Mouse (Mus musculus) frontal cortex, postnatal 10 days (tissue): ENCODE measurements around the gene D17Wsu92e.

ENCODE experiments used
- DNase-seq, 2 experiments: peaks; one replicate each; pipeline ENCODE4 v3.0.0; 2022; ENCODE audit warnings: low spot score in 2 of 2, mixed read lengths in 1 of 2

Gene D17Wsu92e

DNA sequence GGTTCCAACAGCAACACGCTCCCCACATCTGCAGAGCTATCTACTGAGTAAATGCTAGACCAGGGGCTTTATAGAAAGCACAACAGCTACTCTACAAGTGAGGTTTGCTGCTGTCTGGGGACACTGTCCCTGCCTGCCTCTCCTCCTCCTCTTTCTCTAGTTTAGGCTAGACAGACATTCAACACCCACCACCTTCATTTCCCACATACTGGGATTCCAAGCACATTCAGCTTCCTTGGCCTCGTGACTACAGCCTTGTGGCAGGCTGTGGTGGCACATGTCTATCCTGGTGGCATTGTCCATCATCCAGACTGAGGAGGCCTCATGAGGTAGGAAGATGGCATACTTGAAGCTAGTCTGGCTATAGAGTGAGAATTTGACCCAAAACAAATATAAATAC, 29.5 kb downstream of the D17Wsu92e start:
- no peak for DNase-seq

DNA sequence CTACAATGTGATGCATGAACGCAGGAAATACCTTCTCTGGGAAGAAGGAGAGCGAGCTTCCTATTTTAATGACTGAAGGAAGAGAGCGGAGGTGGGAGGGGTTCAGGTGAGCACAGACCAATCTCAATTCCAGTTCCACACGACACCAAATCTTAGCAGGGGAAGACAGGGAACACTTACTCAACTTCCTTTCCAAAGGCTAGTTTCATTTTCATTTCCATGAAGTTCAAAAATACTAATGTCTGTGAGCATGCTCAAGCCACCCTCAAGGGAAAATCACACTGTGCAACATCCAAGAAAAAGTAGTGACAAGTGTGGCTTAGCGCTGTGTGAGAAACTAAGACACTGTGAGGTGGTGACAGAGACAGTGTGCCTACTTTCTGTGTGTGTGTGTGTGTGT, 30.4 kb downstream of the D17Wsu92e start:
- DNase-seq = no peak

DNA sequence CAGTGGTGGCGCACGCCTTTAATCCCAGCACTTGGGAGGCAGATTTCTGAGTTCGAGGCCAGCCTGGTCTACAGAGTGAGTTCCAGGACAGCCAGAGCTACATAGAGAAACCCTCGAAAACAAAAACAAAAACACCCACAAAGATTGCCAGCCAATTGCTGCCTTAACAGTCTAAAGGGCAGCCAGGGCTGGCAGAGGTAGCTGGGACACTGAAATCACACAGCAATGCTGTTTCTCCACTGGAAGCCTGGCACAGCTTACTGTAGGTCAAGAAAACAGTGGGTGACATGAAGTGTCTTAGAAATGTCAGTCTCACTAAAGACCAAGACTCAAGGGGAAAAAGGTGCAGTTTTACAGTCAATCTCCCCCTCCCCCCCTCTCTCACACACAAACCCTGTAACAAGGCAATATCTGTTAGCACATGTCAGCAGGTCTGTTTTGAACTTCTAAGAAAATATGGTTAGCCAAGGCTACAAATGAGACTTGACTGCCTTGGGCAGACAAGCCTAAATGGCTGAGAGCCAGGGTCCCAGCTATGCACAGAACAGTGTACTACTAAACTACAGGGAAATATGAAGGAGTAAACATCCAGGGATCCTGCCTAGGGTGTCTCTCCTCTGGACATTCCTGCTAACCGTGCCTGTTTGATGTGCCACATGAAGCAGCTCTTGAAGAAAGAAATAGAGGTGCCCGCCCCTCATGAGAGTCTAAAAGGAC, 31.8 kb downstream of the D17Wsu92e start:
- DNase-seq = no peak

DNA sequence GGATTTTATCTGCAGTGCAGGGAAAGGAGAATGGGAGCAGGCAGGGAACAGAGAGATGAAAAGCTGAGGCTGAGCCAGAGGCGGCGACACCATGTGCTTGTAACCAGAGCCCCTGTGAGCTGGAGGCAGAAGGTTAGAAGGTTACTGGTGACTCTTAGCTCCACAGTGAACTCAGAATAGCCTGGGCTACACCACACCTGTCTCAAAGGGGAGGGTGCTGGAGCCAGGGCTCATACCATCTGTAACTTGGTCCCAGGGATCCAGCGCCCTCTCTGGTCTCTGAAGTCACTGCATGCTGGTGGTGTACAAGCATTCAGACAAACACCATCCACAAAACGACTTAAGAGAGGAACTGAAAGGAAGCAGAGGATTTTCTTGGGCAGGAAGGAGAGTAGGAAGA, 36.9 kb downstream of the D17Wsu92e start:
- no peak for DNase-seq

DNA sequence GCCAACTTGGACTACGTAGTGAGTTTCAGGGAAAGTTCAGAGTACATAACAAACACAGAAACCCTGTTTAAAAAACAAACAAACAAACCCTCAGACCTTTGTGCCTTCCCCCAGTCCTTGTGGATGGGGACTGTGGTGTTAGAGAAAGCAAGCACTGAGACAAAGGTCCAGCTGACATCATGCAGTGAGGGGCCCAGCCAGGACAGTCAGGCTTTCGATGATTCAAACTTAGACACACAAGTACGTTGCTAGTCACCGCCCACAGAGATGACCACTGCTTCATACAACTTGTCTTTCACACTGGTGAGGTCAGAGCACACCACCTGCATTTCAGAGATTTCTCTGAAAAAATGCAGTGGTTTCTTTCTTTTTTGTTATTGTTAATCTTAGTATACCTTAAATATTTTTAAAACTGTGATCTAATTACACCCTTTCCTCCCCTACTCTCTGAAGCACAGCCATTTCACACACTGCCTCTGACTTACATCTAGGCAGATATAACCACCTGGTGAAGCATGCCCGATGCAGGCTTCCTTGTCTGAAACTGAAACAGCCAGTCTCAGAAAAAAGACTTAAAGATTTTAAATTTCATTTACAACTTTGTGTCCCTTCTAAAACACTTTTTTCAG, 39.3 kb downstream of the D17Wsu92e start:
- DNase-seq = no peak

DNA sequence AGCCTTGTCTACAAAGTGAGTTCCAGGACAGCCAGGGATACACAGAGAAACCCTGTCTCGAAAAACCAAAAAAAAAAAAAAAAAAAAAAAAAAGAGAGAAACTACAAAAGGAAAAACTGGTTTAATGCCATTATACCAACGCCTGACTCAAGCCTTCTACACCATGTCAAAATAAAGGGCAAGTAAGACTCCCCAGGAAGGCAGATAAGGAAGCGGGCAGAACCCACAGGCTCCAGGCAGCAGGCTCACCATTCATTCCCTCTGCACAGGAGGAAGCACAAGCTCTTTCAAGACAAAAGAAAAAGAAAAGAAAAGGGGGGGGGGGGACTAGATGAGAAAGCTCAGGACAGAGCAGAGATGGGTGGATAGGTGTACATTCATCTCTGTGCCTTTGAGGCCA, 40.7 kb downstream of the D17Wsu92e start:
- DNase-seq = no peak

DNA sequence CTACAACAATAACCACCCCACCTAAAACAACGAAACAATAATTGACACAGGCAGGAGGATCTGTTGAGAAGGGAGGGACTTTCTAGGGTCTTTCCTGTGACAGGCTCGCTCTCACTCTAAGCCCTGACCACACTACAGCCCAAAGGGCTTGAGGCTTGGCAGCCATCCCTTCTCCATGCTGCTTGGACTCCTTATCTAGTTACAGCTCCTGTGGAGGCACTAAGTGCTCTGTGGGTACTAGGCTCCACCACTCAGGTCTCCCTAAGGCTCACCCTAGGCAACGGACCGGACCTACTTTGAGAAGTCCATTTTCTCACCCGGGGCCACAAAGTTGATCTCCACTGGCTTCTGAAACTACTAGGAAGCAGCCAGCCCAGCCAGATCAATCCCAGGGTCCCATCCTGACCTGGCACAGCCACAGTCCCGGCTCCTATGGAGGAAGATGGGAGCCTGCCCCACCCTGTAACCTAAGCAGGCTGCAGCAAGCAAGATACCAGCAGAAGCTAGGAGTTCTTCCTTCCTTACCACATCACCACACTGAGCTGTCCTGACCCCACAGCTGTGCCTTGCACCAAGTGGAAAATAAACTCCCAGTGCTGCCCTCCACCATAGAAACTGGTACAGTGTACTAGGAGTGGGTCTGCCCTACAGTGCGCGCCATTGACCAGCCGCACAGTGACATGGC, 41.6 kb downstream of the D17Wsu92e start:
- no peak for DNase-seq

DNA sequence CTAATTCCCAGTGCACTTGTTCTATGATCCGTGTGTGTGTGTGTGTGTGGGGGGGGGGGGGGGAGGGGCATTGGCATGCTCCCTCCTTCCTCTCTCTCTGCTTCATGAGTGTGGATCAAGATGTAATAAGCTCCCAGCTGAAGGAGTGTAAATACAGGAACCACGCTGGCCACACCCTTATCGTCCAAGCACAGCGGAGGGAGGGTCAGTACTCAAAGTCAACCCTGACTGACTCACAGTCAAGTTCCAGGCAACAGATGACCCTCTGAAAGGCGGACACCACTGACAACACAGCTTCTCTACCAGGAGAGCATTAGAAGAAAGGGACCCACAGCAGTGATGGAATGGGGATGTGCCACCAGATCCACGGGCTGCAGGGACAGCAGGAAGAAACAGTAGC, 42.6 kb downstream of the D17Wsu92e start:
- DNase-seq = no peak

DNA sequence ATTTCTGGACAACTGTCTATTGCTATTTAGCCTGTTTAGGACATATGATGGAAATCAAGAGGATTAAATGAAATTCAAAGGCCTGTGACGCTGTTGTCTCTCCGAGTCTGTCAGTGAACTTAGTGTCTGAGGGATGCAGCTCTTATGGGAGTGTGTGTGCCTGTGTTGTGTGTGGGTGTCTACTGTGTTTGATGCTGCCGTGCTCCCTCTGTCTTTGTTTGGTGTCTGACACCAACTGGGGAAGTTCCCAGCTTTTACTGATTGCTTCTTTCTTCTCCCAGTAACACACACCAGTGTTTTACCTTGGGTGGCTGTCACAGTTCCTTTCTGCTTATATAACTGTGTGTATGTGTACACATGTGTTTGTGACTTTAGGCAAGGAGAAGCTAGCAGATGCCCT, 46.2 kb downstream of the D17Wsu92e start:
- DNase-seq = no peak

DNA sequence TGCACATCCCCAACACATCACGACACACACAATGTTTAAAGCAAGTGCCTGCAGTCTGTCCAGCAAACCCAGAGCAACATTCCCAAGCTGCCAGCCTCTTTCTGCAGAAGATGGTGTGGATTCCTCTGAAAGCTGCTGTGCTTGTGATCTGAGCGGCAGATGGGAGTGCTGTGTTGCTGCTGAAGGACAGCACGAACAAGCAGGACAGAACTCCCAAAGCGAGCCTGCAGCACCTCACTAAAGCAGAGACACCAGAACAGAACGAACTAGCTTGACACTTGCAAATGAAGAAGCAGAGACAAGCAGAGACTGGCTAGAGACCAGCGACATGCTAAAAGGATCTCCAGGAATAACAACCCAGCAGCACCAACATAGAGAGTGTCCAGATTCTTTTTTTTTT, 48.8 kb downstream of the D17Wsu92e start:
- no peak for DNase-seq

DNA sequence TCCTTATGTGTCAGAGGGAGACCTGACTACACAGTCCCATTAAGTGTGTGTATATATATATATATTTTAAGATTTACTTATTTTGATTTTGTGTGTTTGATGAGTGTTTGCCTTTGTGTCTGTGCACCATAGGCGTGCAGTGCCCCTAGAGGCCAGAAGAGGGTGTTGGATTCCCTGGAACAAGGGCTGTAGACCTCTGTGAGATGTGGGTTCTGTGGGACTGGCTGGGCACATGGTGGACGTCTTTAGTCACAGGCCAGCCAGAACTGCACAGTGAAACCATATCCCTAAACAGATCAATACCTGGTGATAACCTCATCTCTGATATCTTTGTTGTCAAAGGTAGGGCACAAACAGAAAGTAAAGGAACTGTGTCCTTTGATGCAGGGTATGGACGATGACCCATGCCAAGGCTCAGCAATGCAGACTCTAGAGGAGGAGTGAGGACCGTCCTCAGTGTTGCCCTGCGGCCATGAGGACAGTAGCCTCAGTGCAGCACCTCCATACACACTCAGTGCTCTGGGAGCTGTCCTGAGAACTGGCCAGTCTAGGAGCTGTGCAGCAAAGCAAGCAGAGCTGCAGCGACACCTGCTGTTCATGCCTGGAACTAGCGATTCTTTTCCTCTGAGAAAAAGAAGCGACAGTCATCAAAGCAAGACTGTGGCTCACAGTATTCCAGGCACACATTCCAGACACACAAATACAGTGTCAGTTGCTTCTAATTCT, 51.5 kb downstream of the D17Wsu92e start:
- peak in 1 of 2 experiments; percentile 64 for DNase-seq

DNA sequence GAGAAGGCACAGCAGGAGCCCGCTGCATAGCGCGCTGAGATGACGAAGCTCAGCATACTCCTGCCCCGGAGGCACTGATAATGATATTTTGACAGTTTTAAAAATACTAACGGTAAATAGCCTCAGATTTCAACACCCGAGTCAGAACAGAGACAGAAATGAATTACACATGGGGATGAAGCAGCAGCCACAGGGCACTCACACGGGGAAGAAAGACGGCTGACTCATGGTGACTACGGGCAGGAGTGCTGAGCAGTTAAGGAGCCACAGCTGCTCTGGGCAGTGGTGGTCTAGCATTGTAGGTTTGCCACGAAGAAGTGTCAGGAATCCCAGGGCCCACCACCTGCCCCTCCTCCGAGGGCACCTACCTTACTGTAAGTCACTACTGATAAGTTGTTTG, 52.9 kb downstream of the D17Wsu92e start:
- no peak for DNase-seq

DNA sequence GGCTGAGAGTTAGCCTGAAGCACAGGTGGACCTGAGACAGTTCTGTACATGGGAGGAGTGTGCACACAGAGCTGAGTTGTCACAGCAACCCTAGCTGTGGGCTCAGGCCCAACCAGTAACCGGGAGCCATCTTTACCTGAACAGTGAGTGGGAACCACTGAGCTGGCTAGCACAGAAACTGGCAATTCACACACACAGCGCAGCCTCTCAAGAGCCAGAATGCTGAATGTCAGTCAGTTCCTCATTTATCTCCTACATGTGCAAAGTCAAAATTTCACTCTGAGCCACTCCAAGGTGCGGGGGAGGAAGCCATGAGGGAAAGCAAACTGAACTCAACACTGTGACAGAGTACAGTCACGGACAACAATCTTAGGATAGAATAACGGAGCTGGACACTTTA, 53.3 kb downstream of the D17Wsu92e start:
- no peak for DNase-seq

DNA sequence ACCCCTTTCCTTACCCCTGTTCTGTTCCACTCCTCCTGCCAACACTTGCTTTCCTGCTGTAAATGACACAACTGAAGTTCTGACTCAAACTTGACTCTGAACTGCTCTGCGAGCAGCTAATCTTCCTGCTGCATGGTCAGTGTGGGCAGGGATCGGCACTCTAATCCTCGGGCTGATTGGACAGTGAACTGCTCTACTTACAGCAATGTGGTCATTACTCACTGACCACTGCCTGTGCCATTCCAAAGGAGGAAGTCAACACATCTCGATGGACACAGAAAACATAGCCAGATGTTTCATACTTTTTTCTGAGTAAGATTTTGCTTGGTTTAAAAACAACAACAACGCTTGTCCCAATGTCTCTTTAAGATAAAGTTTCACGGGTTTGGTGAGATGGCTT, 55.4 kb downstream of the D17Wsu92e start:
- no peak for DNase-seq

DNA sequence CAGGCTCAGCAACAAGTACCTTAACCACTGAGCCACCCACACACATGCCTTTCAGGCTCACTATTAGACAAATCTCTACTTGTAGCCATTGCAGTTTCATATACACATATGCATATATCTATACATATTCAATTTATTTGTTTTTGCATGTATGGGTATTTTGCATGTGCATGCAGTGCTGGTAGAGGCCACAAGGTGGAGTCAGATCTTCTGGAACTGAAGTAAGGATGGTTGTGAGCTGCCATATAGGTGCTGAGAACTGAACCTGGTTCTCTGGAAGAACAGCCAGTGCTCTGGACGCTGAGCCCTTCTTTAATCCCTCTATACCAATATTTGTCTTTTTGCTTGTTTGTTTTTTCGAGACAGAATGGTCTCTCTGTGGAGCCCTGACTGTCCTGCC, 56.0 kb downstream of the D17Wsu92e start:
- no peak for DNase-seq

DNA sequence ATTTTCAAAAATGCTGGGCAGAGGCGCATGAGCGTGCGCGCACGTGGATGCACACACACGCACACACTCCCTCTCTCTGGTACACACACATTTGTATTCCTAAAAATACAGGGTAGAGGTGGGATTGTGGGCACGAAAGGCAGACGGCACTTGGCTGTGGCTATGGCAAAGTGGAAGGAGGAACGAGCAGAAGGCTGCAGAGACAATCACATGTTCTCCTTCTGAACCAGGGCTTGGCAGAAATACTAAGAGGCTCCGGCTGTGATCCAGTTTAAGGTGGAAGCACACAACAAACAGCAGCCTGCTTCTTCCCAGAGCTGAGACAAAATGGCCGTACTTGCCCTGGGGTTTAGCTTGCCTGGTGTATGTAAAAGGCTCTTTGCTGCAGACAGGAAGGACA, 57.6 kb downstream of the D17Wsu92e start:
- DNase-seq = no peak

DNA sequence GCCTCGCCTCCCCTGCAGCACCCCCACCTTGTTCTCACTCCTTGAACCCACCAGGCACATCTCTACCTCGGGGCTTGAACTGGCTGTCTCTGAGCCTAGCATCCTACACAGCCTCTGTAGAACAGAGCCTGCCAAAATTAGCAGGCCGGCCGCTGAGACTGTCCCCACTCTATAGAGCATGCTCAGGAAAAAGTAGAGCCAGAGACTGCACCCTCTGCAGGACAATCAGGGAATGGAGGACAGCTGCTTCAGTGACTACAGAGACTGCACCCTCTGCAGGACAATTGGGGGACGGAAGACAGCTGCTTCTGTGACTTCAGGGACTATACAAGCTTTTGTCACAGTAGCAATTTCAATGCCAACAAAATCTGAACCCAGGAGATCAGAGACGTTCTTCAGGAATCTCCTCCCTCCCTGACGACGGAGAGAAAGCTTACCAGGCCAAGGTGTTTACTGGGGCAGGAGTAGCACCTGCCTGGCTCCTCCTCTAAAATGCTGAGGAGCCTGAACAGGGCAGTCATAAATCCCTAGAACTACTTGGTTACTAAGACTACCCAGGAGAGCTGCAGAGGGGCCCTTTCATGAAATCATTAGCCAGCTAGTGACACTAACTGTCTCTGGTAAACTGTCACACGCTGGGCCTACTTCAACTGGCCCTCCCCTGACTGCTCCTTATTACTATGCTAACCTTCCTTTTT, 58.7 kb downstream of the D17Wsu92e start:
- peak; percentile 76 to 83 for DNase-seq

DNA sequence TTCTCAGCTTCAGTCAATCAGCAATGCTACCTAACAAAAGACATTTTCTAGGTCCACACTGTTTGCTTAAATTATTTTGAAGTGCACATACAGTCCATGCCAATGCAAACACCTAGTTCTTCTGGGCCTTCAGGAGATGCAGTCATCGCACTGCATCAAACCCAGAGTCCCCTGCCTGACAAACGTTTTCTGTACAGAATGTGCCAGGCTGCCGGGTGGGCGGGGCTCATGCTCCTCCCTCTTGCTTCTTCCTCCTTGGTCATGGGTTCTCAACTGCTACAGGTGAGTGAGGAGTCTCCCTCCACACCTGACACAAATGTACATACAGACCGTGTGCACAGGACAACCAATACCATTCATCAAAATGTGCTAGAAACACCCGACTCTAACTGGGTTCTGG, 60.3 kb downstream of the D17Wsu92e start:
- DNase-seq = no peak

DNA sequence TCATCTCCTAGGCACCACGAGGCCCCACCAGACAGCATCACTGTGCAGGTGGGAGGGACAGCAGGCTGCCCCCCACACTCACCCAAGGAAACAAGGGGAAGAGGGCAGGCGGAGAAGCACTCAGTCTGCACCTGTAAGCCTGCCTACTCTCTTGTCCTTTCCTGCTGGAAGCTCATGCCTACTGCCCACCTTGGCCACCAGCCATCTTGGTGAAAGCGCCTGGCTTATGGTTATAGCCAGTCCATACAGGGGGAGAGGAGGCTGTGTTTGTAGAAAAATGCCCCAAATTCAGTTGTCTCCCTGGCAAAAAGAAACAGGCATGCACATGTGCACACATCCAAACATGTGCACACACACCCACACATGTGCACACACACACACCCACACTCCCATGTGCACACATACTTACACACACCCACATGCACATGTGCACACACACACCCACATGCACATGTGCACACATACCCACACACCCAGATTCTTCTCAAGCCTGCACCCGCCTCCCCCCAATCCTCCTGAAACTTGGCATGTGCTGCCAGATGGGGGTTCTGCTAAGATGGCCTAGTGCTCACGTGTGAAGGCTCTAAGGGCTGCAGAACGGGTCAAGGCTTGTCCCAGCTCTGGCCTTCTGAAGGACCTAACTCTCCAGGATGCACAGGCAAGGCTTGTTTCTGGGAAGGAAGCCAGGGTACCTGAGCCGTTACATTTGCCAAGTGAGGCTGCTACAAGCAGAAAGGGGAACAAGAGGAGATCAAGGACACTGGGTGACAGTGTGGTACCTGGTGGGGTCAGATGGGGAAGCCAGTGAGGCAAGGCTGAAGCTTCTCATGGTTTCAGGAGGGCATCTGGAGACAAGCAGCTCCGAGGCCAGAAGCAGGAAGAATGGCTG, 68.9 kb downstream of the D17Wsu92e start:
- no peak for DNase-seq

DNA sequence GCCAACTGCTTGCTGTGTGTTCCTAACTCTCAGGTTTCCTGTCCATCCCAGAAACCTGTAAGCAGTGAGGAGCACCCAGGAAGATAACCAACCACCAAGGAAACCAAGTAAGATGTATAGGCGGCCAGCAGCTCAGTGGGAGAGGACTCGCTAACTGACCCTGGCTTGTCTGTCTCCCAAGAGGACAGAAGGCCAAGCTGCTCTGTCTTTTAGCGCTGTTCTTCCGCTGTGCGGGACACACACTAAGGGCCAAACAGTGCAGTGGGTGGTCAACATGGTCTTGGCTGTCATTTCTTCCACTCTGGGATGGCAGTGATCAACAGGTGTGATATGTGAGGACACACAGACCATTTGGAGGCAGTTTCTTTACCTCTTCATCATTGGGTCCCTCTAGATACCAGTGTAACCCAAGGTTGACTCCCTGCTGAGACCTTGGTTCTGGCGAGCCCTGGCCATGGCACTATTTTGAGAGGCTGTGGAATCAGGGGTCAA, 70.0 kb downstream of the D17Wsu92e start:
- DNase-seq = no peak

DNA sequence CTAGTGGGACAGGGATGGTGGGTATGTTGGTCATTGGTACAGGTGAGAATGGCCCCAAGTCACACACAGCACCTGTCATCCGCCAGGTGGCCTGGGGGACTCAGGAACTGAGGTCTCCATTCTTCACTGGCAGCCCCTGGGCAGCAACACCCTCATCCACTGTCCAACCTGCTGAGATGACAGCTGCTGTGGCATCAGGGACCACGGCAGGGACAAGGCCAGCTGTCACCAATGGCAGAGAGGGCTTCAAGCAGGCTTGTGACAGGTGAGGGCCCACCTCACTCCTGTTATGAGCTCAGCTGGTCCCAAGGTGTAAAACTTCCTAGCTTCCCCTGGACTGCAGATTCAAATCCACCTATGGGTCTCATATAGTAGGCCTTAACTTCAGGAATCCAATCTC, 72.3 kb downstream of the D17Wsu92e start:
- no peak for DNase-seq
